Mouse (Mus musculus) left cerebral cortex, adult 8-10 months (tissue): Measurements from ENCODE around the gene Rufy3. TPM values are rescaled to one million over a fixed set of nuclear protein-coding genes. Genes with fewer than 3 reads are reported as not detected.
A peak's percentile ranks its signal among the peaks of the same experiment; 100 is the strongest.
"Not testable (repeated sequence)": the region's sequence is repeated elsewhere in the genome, so short reads cannot be mapped to it uniquely, and the experiment has no call there.

Experiments
- DNase-seq, 2 experiments: peaks; one replicate each; pipeline ENCODE4 v3.0.0; 2022; ENCODE audit warnings: low spot score in 2 of 2
- total RNA-seq, 4 experiments: library from RNA; stranded (reverse); gene quantifications; 2 replicates each; pipeline ENCODE4 v1.2.4; 2022

The Rufy3 gene
- total RNA-seq: 100 to 1,000 TPM; 180 to 191 (median 184) TPM

DNA sequence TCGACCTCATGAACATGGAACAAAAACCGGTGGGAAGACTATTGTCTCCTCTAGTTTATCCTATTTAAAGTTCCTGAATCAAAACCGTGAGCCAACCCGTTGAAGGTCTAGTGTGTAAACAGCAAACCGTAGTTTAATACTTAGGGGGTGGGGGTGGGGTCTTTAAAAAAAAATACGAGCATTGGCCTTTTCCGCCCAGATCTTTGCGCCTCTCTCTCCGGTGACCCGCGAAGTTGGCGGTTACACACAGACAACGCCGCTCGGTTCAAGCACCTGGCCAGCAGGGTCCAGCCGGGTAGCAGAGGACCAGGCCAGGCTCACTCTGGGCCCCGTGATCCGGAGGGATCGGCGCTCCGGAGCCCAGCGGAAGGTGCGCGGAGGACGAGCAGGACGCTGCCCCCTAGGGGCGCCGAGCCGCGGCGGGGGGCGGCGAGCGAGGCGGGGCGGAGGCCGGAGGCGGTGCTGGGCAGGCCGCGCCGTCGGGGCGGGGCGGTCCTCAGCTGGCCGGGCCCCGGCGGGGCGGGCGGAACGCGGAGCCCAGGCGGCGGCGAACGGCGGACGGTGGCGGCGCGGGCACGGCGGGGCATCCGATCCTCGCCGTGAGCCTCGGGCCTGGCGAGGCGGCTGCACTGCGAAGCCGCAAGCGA, at the start of gene Rufy3:
Gene Rufy3, plus strand, starts transcription at position 540 of the 647 bp plus-strand sequence.
- DNase-seq: peak in 1 of 2 experiments; percentile 57

DNA sequence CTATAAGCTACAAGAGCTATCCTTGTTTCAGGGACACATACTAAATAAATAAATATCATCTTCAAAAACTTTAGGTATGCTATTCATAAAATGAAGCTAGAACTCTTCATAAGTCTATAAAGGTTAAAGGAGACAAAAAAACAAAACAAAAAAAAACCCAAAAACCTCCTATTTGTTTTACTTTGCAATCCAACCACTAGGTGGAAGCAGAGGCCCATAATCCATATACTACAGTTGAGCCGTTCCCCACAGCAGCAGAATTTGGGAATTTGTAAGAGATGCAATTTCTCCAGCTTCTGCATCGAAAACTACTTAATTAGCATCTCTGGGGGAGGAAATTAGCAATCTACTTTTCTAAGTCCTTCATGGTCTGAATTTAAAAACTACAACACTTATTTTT, 45.6 kb upstream of the Rufy3 start:
- no peak for DNase-seq

DNA sequence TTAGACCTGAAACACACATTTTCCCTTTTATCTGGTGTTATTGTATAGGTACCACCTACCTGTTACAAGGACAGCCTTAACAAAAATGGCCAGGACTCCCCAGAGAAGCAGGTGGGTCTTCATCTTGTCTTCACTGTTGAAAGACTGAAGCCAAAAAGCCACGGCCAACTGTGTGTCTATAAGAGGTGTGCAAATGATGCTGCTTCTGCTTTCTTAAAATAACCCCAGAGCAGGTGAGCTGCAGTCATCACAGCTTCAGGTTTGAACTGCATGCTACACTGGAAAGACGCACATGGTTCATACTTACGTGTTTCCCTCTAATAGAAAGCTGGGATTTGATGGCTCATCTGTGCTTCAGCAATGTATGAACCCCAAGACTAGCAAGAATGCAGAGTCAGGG, 37.2 kb upstream of the Rufy3 start, which contains the start of gene Jchain:
Gene Jchain, minus strand, starts transcription at position 235 of the 400 bp plus-strand sequence.
- no peak for DNase-seq

DNA sequence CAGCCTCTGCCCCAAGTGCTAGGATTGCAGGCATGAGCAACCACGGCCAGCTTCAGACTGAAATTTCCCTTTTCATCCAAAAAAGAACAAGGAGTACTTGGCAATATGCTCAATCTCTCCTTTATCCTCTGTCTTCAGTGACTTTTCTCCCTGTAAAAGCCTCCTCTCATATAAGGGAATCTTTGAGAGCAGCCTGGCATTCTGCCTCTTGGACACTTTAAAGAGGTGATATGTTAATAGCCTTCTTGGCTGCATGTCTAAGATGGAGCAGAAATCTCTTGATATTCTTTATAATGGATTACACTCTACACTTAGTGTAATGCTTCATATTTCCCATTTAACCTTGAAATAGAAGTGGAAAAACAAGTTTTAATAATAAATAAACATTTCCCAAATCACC, 33.9 kb upstream of the Rufy3 start:
- DNase-seq: no peak

DNA sequence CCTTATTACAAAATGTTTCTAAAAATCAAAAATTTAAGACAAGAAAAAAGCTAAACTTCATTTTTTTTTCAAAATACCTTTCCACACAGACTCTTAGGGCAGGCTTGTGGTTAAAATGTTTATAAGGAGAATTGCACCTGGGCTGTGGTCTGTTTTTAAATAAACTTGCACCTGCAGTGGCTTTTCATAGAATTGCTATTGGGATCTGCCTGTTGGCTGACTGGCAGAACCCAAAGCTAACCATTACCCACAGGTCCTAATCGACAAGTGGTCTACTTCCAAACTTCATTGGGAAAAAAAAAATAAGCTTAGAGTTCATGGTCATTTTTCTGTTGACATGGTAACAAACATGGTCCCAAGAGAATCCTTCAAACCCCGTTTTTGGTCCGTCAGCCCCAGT, 30.1 kb upstream of the Rufy3 start:
- DNase-seq: no peak

DNA sequence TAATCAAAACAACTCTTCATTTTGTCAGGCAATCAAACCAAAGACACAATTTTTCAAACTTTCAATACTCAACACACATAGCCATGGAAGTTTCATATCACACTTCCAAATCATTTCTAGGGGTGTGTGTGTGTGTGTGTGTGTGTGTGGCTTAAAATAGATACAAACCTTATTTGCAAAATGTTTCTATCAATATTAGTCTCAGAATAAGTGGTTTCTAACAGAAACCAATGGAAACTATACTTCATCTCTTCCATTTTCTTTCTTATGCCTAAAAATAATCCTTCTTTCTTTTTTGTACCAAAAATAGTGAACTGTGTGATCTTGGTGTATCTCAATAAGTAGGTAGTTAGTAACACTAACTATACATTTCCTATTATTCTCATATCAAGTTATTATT, 24.0 kb upstream of the Rufy3 start:
- no peak for DNase-seq

DNA sequence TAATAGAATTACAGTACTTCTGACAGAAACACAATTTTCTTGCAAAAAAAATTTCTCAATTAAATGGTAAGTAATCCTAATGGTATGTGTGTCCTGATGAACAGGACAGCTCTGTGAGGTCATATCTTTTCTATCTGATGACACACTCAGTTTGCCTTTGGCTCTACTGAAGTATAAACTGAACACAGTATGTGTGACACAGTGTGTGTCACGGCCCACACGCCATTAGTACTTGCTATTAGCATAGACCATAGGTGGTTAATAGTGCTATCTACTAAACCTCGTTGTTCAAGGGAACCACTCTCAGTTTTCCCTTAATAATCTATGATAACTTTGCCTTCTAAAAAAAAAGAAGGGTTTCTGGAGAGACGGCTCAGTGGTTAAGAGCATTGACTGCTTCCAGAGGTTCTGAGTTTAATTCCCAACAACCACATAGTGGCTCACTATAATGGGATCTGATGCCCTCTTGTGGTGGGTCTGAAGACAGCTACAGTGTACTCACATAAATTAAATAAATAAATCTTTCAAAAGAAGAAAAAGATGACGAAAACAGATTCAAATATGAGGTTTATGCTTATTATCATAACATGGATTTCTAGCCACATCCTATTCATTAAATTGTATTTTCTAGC, 22.1 kb upstream of the Rufy3 start:
- no peak for DNase-seq

- DNase-seq: not testable (repeated sequence)
Measured at GRCm38 (mm10) chr5:88544411-88544810, 20.4 kb upstream of the Rufy3 start.

- DNase-seq: no peak
Measured at GRCm38 (mm10) chr5:88545536-88545935, 19.3 kb upstream of the Rufy3 start.

DNA sequence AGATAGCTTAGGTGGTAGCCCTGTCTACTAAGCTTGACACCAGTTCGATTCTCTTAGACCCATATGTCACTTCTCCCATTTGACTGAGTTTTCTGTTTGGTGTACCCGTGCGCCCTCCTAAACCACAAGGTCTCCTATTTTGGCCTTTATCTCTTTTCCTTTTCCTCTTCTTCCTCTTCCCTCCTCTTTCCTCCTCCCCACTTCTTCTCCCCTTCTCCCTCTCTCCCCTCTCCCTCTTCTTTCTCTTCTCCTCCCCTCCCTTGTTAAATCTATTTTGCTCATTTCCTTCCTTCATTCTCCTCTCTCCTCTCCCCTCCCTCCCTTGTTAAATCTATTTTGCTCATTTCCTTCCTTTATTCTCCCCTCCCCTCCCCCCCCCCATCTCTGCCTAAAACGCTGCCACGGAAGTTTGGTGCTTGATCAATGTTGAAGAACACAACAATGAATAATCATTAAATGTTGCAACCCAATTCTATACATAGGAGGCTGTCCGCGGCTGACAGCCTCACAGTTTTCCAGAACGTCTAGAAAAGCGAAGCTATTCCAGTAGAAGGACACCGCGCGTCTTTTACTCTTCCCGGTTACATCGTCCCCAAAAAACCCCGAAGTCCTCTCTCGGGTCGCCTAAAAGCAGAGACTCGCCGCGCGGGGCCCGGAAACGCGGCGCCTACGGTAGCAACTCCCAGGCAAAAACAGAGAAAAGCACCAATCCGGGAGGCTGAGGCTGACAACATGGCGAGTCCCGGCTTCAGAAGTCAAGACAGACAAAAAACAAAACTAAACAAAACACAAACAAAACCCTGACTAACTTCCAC, 11.4 kb upstream of the Rufy3 start:
- DNase-seq: no peak

DNA sequence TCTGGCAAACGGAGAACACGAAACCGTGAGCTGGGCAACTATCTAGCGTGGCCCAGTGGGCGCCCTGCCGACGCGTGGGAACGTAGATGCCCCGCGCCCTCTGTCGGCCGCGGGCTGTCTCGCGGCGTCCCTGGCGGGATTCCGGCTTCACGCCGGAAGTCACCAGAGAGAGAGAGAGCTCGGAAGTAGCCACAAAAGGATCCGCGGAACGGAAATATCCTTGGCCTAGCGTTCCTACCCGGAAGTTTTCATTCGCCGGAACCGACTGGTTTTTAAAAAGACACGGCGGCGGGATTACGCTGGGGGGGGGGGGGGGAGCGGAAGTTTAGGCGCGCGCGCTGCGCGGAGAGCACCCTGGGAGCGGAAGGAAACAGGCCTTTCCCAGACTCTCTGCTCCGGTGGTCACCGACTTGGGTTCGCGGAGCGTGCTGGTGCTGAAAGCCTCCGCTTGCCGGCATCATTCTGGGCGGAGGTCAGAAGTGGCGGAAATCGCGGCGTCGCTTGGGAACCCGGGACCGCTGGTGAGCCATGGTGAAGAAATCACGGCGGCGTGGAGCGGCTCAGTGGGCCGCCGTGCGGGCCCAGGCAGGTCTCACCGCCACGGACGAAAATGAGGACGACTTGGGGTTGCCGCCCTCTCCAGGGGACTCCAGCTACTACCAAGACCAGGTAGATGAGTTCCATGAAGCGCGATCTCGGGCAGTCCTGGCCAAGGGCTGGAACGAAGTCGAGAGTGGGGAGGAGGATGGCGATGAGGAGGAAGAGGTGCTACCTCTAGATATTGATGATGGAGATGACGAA, 10.6 kb upstream of the Rufy3 start, which contains the start of gene Utp3:
Gene Utp3, plus strand, starts transcription at position 377 of the 801 bp plus-strand sequence.
- peak; percentile 89 to 94 for DNase-seq

GRCm38 (mm10) chr5:88558991-88559390, 5.8 kb upstream of the Rufy3 start:
- no peak for DNase-seq

DNA sequence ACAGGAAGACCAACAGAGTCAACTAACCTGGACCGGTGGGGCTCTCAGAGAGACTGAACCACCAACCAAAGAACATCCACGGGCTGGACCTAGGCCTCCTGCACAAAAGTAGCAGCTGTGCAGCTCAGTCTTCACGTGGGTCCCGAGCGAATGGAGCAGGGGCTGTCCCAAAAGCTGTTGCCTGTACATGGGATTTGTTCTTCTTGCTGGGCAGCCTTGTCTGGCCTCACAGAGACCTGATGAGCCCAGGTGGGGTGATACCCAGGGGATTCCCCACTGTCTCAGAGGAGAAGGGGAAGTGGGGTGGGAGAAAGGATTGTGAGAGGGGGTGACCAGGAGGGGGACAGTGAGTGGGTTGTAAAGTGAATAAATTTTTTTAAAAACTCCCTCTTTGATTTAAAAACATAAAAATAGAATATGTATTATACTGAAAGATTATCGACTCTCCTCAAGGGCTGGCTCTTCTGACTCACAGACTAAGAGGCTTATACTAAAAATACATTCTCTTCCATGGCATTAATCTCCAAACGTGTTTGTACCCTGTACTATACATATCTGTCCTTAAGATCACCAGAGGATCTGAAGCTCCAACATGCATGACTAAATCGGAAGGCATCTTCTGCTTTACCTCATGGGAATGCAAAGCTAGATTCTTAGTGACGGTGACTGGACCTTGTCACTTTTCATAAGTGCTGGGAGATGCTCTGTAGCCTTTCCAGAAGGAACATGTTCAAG, 3.6 kb upstream of the Rufy3 start:
- no peak for DNase-seq

GRCm38 (mm10) chr5:88562863-88563780, 1.7 kb upstream of the Rufy3 start:
- no peak for DNase-seq

DNA sequence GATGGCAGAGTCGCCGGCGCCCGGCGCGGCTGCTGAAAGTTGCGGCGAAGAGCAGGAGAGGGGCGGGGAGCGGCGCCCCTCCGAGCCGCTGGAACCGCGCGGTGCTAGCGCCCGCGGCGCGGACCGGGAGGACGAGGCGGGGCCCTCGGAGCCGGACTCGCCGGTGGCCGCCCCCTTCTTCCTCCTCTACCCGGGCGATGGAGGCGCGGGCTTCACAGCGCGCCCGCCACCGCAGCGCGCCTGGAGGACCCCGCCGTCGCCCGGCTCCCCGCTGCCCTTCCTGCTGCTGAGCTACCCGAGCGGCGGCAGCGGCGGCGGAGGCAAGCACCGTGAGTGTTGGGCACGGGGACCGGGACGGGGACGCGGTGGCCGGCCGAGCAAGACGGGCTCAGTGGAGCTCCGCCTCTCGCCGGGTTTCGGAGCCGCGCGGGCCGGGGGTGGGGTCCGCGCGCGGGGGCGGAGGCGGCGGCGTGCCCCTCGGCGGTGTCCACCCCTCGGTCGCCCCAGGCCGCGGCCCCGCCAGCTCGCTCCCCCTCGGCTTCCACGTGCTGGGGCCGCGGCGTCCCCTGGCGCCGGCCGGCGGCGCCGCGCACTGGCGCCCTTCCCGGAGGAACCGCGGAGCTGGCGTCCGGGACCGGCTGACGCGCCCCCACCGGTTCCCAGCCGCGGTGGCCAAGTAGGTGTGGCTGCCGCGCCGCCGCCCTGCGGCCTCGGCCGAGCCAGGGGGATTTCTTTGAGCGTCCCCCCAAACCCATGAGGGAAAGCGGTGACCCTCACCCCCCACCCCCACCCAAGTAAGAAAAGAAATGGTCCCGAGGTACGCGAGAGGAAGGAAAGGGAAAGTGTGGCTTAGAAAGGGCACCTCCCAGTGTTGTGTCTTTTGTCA, 551 bp downstream of the Rufy3 start:
- peak in 1 of 2 experiments; percentile 42 for DNase-seq

DNA sequence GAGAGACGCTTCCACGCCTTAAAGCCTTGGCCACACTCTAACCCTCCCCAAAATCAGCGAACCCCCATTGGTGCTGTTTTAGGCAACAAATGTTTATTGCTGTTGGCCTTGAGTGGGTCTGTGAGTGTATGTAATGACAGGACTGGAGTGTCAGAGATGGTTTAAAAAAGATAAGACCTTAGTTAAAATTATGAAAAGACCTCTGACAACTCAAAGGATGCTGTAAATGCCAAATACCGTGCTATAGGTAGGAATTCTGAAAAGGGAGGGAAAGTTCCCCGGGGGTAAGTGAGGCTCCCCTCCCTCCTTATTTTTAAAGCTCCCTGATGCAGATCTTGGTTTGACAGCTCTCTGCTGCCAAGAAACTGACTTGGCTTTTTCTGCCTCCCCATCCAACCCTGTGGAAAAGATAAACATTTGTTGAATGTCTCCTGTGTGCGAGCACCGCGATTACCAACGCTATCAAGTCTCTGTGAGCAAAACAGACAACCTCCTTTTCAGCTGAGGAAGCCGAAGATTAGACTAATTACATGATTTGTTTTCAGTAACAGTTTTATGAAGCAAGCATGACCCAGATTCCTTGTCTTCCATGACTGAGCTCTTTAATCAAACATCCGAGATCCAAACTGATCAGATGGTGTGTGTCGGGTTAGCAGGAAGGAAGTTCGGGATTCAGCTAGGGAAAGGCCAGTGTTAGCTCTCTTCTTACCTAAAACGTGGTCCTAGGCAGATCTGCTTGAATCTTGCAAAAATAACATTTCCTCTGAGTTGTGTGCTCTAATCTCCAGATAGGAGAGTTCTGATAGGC, 1.4 kb downstream of the Rufy3 start:
- DNase-seq: no peak

- DNase-seq: no peak
Measured at GRCm38 (mm10) chr5:88569541-88569940, 4.7 kb downstream of the Rufy3 start.

DNA sequence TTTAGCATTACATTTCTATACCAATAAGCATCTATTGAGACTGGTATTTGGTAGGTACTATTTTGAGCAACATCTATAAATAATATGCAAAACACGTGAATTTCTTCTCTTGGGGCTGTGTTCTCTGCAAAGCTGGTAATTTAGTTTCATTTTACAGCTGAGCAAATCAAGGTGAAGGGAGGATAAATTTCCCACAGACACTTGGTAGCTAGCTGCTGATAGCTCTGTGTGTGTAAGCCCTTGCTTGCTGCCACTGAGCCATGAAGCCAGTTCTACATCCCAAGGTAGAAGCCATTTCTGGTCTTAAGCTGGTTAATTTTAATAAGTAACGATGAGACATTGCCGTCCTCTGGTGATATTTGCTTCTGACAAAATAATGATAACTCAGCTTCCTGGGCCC, 10.0 kb downstream of the Rufy3 start:
- no peak for DNase-seq
